Mouse (Mus musculus) embryo, embryonic 11.5 days (tissue): ENCODE measurements at regions not wholly inside any gene's neighbourhood (a gene's known extent, or its start where the extent isn't known, plus 50 kb on each side); places are given as distances from the start of the nearest gene placed in this dataset.
A peak's percentile ranks its signal among the peaks of the same experiment; 100 is the strongest.

Experiments used
- DNase-seq: peaks from one replicate; pipeline ENCODE4 v3.0.0-alpha.2; 2012; ENCODE audit warnings: low read depth, low spot score

DNA sequence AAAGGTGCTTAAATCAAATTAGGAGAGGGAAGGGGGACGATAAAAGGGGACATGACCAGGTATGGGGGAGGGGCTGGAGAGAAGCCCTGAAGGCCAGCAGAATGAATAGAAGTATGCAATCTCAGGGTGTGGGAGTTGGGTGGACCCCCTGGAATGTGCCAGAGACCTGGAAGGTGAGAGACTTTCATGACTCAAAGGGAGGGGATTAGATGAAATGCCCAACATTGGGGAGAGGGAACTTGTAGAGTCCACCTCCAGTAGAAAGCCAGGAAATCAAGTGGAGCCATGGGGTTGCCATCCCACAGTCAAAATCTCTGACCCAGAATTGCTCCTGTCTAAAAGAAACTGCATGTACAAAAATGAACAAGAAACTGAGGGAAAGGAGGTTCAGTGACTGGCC is 666.5 kb downstream of the Cps1 start:
- DNase-seq, result no peak

DNA sequence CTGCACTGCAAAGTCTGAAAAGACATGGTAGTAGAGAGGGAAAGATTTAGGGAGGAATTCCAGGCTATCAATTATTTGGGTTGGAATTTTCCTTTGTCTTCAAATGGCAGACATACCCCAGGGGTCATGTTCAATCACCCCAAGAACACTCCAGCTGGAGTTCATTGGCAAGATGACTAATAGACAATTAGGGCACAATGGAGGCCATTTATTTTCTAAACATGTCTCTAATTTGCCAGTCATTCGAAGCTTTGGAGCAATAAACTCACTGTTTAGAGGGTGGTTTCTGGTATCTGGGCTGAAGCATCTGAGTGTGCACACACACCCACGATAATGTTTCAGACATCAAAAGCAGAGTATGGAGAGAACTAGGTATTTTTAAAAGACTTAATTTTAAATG is 672.2 kb downstream of the Cps1 start:
- DNase-seq, result peak; percentile 37

DNA sequence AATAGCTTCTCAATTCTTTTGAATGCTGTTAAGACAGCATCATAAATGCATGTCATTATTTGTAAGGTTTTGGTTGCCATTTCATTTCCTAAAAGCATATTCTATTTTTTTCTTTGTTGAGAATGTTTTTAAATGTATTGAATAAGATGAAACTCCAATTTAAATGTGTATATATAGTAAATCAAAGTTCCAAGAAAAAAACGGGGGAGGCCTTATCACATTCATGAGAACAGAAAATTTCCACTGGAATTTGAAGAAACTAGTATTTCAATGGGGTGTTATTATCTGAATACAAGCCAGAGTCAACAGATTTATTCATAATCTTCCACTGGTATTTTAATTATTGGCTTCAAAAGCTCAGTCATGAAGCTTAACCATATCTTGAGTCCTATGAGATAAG is 672.7 kb downstream of the Cps1 start:
- no peak for DNase-seq

DNA sequence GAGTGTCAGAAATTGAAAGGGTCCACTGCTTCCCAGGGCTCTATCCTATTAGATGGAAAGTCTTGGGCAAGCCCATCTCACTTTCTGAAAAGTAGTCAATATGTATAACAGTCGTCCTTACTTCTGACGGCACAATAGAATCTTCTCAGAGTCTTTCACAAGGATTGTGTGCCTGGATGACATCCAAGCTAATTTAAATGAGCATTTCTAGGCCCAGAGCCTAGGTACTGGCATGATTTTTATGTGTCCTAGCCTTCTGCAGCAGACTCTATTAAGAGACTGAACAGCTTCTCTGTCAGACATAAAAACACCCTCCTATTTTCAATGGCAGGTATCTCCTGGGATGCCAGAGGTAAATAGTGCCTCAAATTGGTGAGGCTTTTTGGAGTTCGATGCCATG is 680.5 kb downstream of the Cps1 start:
- DNase-seq, result no peak

DNA sequence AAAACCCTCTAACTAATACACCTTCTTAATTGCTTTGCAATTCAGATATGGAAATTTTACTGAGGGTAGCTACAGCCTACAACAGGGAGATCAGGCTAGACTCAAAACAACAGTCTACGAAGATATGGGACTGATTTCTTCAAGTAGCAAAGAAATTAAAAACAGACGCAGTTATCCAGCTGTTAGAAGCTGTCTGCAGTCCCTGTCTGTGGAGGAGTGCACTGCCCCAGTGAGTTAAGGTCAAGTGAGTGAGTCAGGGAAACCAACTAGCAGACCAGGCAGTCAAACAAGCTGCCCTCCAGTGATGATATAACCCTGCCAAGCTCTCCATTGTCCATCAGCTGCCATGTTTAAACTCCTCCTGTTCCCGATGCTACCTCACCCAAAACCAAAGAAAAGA is 697.3 kb downstream of the Cps1 start:
- DNase-seq, result no peak

DNA sequence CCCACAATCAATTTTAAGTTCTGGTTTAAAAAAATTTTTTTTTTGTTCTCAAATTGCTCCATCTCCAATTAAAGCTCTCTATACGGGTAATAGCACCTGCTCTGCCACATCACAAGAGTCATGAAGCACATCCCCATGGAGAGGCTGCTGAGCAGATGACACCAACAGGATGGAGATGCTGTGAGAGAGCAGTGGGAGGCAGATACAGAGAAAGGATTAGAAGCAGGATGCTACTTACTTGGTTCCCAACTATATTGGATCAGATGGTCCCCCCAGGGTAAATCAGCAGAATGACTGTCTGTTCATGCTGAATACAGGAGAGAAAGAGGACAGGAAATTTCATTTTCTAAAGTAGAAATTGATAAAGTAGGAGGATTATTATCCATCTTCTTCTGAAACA is 725.2 kb downstream of the Cps1 start:
- no peak for DNase-seq

DNA sequence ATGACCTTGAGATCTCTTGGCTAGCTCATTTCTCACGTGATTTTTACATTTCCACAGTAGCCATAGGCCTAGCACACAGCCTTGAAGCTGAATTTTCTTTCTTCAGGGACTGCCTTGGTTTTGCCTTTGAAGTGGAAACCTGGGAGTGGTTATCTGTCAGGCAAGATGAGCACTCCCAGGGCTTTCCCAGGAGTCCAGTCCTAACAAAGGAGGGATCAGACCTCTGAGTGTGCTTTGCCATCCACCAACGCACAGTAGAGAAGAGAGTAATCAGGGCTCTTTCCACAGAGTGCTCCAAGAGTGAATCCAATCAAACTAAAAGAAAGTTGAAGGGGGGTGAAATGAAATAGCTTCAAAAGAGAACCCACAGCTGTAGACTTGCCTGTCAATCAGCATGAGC is 770.7 kb downstream of the Cps1 start:
- no peak for DNase-seq

DNA sequence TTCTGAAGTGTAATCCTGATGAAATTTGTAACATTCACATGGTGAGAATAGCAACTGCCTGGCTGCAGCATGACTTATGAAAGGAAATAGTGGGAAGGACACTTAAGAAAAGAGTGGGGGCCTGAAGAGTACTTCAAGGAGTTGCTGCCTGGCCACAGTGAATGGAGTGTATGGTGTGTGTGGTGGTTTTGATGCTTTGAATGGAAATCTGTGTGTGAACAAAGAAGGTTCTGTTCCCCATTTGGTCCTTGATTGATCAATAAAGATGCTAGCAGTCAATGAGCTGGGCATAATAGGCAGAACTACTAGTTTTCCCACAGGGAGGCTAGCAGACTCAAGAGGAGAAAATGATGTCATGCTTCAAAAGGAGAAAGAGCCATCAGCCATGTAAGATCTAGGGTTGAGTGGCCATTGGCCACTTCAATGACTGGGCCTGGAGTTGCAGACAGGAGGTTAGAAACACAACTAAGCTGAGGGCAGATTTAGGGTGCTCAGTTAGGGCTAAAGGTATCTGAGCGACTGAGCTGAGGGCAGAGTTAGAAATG is 772.0 kb downstream of the Cps1 start:
- DNase-seq, result no peak

DNA sequence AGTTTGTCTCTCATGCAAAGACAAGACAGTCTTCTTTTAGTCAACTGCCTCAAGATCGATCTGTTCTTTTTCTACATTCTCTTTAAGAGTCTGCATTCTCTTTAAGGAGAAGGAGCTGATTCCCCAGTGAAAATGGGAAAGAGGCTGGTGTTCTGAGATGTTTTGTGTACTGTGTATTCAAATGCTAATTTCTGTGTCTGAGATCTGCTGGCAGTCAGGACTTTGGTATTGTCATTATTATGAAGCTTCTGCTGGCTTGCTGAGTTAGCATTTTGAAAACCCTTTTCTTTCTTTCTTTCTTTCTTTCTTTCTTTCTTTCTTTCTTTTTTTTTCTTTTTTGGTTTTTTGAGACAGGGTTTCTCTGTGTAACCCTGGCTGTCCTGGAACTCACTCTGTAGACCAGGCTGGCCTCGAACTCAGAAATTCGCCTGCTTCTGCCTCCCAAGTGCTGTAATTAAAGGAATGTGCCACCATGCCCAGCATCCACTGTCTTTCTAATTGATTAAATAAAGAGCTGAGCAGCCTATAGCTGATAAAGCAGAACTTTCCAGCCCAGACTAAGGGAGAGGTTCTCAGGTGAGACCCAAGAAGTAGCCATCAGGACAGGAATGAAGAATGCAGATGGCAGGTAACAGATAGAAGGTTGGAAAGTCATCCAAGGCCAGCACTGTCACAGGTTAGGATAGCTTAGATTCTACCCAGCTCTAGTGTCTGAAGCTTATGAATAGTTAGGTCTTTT is 813.1 kb downstream of the Cps1 start:
- DNase-seq, result no peak

DNA sequence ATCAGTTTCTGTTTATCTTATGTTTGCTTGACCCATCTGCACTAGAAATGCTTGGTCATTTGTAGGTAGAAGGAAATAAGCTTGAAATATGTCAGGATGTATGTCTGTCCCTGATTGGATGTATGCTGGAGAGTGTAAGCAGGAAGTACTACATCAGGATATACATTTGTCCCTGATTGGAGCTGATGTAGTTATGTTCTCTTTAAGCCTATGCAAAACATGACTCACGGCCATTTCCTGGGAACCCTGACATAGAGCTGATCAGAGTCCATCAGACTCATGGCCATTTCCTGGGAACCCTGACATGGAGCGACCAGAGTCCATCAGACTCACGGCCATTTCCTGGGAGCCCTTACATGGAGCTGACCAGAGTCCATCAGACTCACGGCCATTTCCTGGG is 858.6 kb downstream of the Cps1 start:
- DNase-seq, result no peak
